Mouse (Mus musculus) intestine, postnatal 0 days (tissue): ENCODE results near the gene Prph2. TPM values are rescaled to one million over a fixed set of nuclear protein-coding genes. Genes with fewer than 3 reads are reported as not detected.

Experiments used
- ATAC-seq: fragments of 200-750 bp; cut with Nextera tagmentation; 2 replicates; pipeline ENCODE4 v1.8.0; 2017; ENCODE audit warnings: mild to moderate bottlenecking, moderate TSS enrichment, moderate library complexity
- H3K27ac ChIP-seq: fragments of 300-500 bp; sonication (generic); 2 replicates; pipeline ENCODE4 v1.5.1; 2014; ENCODE audit warnings: mild to moderate bottlenecking, low read depth, low read length, moderate library complexity
- H3K27me3 ChIP-seq: fragments of 300-500 bp; sonication (generic); replicated peaks from 2 replicates; pipeline ENCODE4 v1.6.1; 2014; ENCODE audit warnings: low read length, mixed read lengths; ENCODE audit not compliant: control insufficient read depth, insufficient read depth
- H3K36me3 ChIP-seq: fragments of 300-500 bp; sonication (generic); 2 replicates; pipeline ENCODE4 v1.6.1; 2014; ENCODE audit warnings: mild to moderate bottlenecking, moderate library complexity; ENCODE audit not compliant: control insufficient read depth, insufficient read depth
- H3K4me1 ChIP-seq: fragments of 300-500 bp; sonication (generic); replicated peaks from 2 replicates; pipeline ENCODE4 v1.6.1; 2014; ENCODE audit warnings: antibody characterized with exemption, low read length, mixed read lengths; ENCODE audit not compliant: control insufficient read depth, insufficient read depth
- H3K4me2 ChIP-seq: fragments of 300-500 bp; sonication (generic); replicated peaks from 2 replicates; pipeline ENCODE4 v1.6.1; 2014; ENCODE audit warnings: low read depth, mild to moderate bottlenecking, moderate library complexity
- H3K4me3 ChIP-seq: fragments of 300-500 bp; sonication (generic); 2 replicates; pipeline ENCODE4 v1.5.1; 2014; ENCODE audit warnings: low read depth, low read length
- H3K9ac ChIP-seq: fragments of 300-500 bp; sonication (generic); 2 replicates; pipeline ENCODE4 v1.6.1; 2014; ENCODE audit warnings: mild to moderate bottlenecking, low read depth, low read length
- H3K9me3 ChIP-seq: fragments of 300-500 bp; sonication (generic); 2 replicates; pipeline ENCODE4 v1.6.1; 2016; ENCODE audit warnings: mixed run types; ENCODE audit not compliant: control insufficient read depth
- CTCF ChIP-seq: sonication (generic); IDR thresholded peaks from 2 replicates; pipeline ENCODE4 v1.5.1; 2016; ENCODE audit warnings: low read depth, mild to moderate bottlenecking, control low read depth, antibody characterized with exemption, moderate library complexity
- WGBS: fragments of 180-500 bp; shearing (Covaris S2); extraction: QIAGEN DNeasy Blood & Tissue Kit; methylation state at CpG from one replicate; pipeline ENCODE4 v1.1.7; 2014; 5-methylcytosine and 5-hydroxymethylcytosine counted together
- polyA plus RNA-seq: library from polyadenylated mRNA; unstranded; fragments of >200 nt; fragmentation: Nextera tagmentation; extraction: Ambion mirVana; gene quantifications from 2 replicates; pipeline ENCODE4 v1.2.1, GENCODE M21; 2015

Gene Prph2
- polyA plus RNA-seq, 1 experiment from 2014 or later = not detected

DNA sequence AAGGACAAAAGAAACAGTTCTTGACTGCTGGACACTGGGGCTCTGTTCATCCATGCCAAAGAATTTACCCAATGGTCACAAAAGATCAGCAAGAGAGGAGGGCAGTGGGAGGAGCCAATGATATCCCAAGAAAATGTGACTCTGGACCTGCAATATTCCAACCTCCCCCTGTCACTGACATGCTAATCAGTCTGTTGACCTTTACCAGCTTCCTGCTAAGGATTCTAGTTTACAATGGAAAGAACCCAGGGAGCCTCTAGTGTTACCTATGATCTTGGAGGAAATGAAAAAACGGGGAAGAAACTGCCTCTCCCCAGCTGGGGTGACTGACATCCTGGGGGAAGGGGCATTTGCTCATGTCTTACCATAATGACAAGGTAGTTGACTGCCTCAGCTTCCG is 9.3 kb upstream of the Prph2 start:
- Histone ChIP-seq H3K4me3 (no peak overlapping the region), H3K27me3 (no peaks in the 10 kb centered on the region), H3K9me3 (no peaks in the 10 kb centered on the region), H3K9ac (no peak overlapping the region), H3K36me3 (no peaks in the 10 kb centered on the region), H3K4me2 (no peak overlapping the region), H3K27ac (no peak overlapping the region), H3K4me1 (no peaks in the 10 kb centered on the region)
- no peak for ATAC-seq
- no peak for TF ChIP-seq CTCF
- WGBS = 64% methylated on average over 2 of the region's 2 CpGs

DNA sequence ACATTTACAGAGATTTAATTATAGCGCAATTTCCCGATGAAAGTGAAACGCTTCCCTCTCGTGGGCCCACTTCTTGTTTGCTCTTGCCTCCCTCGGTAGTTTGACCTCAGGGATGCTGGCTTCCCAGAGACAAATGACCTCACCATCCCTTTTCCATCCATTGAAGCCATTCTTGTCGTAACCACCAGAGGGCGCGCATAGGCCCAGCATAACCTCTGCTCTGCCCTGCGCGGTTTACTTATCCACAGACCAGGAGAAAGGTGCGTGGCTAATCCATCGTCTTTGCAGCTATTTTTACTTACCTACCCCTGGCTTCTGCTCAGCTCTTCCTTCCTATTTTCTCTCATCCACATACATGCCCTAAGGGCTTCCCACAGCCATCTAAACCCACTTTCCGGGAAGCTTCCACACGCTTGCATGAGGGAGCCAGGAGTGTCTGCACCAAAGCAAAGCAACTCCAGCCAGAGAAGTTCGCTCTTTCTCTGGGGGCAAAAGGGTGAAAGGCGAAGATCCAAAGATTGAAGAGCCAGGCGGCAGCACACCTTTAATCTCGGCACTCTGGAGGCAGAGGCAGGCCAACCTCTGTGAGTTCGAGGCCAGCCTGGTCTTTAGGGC is 6.3 kb upstream of the Prph2 start:
- H3K27me3 ChIP-seq = no peaks in the 10 kb centered on the region
- no peaks in the 10 kb centered on the region for H3K4me1 ChIP-seq
- 19% methylated on average over 19 of the region's 19 CpGs for WGBS
- H3K4me3 ChIP-seq = no peak overlapping the region
- H3K27ac ChIP-seq = no peak overlapping the region
- ATAC-seq = peak; percentile 77
- H3K4me2 ChIP-seq = no peak overlapping the region
- peak; percentile 97 for TF ChIP-seq CTCF
- H3K9me3 ChIP-seq = no peaks in the 10 kb centered on the region
- H3K36me3 ChIP-seq = no peaks in the 10 kb centered on the region
- H3K9ac ChIP-seq = no peak overlapping the region

DNA sequence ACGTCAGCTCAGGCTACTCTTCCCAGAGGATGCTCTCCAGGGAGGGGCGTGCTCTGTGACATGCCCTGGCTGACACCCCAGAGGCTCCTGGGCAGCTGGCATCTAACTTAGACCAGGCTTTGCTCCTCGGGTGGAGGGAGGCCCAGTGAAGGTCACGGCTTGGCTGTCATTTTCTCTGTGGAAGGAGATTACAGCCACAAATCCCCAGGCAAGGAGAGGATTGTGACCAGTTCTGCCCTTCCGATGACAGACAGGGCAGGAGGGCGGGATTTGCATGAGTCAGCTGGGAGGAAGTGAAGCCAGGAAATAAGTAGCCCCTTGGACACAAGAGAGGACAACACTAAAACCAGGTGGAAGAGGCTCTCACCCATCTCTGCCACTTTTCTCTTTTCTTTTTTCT is 2.1 kb downstream of the Prph2 start:
- TF ChIP-seq CTCF = no peak
- no peaks in the 10 kb centered on the region for H3K27me3 ChIP-seq
- ATAC-seq = no peak
- H3K4me1 ChIP-seq = no peaks in the 10 kb centered on the region
- no peak overlapping the region for H3K9ac ChIP-seq
- H3K27ac ChIP-seq = no peak overlapping the region
- H3K36me3 ChIP-seq = no peaks in the 10 kb centered on the region
- no peak overlapping the region for H3K4me2 ChIP-seq
- WGBS = 48% methylated on average over 6 of the region's 6 CpGs
- no peak overlapping the region for H3K4me3 ChIP-seq
- H3K9me3 ChIP-seq = no peaks in the 10 kb centered on the region

DNA sequence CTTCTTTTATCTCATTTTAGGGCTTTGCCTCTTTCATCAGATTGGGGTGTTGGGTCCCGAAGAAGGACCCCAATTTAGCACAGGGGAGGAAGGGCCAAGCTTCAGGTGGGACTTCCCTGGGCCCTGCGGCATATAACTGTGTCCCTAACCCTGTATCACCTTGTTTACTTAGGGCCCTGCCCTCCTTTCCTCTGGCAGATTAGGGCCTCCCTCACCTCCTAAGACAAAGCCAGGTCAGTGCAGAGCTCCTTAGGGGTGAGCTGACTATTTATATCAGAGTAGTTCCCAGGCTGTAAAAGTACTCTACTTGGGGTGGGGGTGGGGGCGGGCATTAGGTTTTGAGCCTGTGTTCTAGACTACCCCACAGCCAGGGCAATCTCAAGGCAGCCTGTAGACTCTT is 4.9 kb downstream of the Prph2 start:
- Histone ChIP-seq H3K36me3 (no peaks in the 10 kb centered on the region), H3K4me3 (no peak overlapping the region), H3K9ac (no peak overlapping the region), H3K27ac (no peak overlapping the region), H3K9me3 (no peaks in the 10 kb centered on the region), H3K4me1 (no peaks in the 10 kb centered on the region), H3K4me2 (no peak overlapping the region), H3K27me3 (no peaks in the 10 kb centered on the region)
- no peak for ATAC-seq
- TF ChIP-seq CTCF = no peak
- WGBS = 36% methylated on average over 3 of the region's 3 CpGs

DNA sequence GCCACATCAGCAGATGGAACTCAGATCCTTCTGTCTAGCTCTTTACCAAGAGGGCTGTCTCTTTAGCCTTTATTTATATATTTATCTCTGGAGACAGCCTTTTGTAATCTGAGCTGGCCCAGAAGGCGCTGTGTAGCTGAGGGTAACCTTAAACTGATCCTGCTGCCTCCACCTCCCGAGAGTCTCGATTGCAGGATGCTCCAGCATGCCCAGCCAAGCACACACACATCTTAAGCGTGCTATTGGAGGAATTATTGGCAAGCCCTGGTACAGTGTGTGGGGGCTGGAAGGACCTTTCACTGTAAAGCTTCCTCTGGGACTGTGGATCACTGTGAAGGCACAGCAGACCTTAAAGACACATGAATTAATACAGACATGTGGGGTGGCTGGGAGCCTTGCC is 8.7 kb downstream of the Prph2 start:
- TF ChIP-seq CTCF = no peak

DNA sequence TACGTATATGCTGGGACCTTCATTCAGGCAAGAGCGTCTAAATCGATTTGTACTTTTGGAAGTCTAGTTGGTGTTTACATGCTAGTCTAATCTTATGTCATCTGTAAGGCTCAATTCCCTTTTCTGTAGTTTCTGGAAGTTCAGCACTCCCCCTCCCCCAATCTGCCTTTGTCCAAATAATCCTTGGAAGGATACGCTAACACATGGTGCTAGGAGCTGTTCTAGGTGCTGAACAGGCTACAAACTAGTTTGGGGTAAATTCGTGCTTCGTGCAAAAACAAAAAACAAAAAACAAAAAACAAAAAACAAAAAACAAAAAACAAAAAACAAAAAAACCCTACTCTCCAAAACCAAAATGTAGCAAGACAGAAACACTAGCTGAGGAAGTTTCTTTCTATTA is 10.6 kb downstream of the Prph2 start:
- no peak for TF ChIP-seq CTCF
- 50% methylated on average over 6 of the region's 6 CpGs for WGBS
- H3K4me2 ChIP-seq = no peak overlapping the region
- no peaks in the 10 kb centered on the region for H3K9me3 ChIP-seq
- H3K27ac ChIP-seq = no peak overlapping the region
- H3K9ac ChIP-seq = no peak overlapping the region
- no peaks in the 10 kb centered on the region for H3K4me1 ChIP-seq
- H3K36me3 ChIP-seq = no peaks in the 10 kb centered on the region
- H3K4me3 ChIP-seq = no peak overlapping the region
- no peaks in the 10 kb centered on the region for H3K27me3 ChIP-seq
- no peak for ATAC-seq

More for the DNA sequence above, 8.7 kb downstream of the Prph2 start:
- Histone ChIP-seq H3K4me3 (no peak overlapping the region), H3K9ac (no peak overlapping the region), H3K27ac (no peak overlapping the region), H3K36me3 (no peaks in the 10 kb centered on the region), H3K27me3 (no peaks in the 10 kb centered on the region), H3K4me1 (no peaks in the 10 kb centered on the region), H3K9me3 (no peaks in the 10 kb centered on the region), H3K4me2 (no peak overlapping the region)
- 28% methylated on average over 4 of the region's 4 CpGs for WGBS
- no peak for ATAC-seq

DNA sequence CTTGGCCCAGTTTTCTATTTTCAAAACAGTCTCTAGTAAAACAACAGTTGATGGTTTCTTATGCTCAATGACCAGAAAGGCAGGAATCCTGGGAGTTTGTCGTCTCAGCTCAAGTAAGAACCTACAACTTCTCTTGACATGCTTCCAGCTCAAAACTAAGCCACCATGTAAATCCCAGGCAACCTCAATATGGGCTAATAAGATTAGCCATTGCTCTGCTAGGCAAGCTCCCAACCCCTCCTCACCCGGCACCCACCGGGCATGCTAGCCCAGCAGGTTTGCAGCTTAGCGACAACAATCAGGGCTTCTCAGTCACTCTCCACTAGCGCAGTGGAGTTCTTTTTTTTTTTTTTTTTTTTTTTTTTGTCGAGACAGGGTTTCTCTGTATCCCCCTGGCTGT is 15.9 kb downstream of the Prph2 start:
- Histone ChIP-seq H3K27me3 (no peaks in the 10 kb centered on the region), H3K9me3 (no peaks in the 10 kb centered on the region), H3K36me3 (peaks cover 23% of the 10 kb centered on the region), H3K4me2 (no peak overlapping the region), H3K27ac (no peak overlapping the region), H3K4me1 (no peaks in the 10 kb centered on the region), H3K9ac (no peak overlapping the region), H3K4me3 (no peak overlapping the region)
- no peak for ATAC-seq
- TF ChIP-seq CTCF = no peak
- WGBS = 64% methylated on average over 5 of the region's 6 CpGs
